Mouse (Mus musculus): ENCODE data around the gene Rbm12b1. TPM values are rescaled to one million over a fixed set of nuclear protein-coding genes. Genes with fewer than 3 reads are reported as not detected.

Gene Rbm12b1
- 2.0 and 2.1 TPM in 2 replicates for polyA plus RNA-seq (2021; fragmentation: Nextera tagmentation)
- long read RNA-seq, experiment 1, transcript Rbm12b1-202 (3 exons, 3,069 nt): major isoform, 11 of 34 reads
- long read RNA-seq, experiment 1, partial matches to known transcripts: 3 of 34 reads
- long read RNA-seq, experiment 1, other reads (novel, unspliced or antisense): 17 of 34 reads
- long read RNA-seq, experiment 2, partial matches to known transcripts: 4 of 9 reads
- long read RNA-seq, experiment 2, other reads (novel, unspliced or antisense): 2 of 9 reads

DNA sequence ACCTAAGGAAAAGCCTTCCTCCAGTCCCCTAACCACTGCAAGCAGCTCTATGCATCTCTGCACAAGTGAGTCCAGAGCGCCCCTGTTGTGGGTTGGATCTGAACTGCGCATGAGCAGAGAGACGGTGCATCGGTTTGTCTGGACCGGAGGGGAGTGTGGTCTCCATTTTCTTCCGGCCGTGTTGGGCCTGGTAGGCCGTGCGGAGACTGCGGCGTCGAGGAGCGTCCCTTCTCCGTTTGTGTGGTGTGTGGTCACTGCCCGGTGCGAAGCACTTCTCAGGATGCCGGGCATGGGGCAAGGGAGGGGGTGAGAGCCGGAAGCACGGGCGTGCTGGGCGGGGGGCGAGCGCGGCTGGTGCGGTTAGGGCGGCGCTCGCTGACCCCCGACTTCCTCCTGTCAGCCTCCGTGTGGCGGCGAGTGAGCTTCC, at the start of gene Rbm12b1:
Gene Rbm12b1, plus strand, starts transcription at position 124 of the 427 bp plus-strand sequence.

DNA sequence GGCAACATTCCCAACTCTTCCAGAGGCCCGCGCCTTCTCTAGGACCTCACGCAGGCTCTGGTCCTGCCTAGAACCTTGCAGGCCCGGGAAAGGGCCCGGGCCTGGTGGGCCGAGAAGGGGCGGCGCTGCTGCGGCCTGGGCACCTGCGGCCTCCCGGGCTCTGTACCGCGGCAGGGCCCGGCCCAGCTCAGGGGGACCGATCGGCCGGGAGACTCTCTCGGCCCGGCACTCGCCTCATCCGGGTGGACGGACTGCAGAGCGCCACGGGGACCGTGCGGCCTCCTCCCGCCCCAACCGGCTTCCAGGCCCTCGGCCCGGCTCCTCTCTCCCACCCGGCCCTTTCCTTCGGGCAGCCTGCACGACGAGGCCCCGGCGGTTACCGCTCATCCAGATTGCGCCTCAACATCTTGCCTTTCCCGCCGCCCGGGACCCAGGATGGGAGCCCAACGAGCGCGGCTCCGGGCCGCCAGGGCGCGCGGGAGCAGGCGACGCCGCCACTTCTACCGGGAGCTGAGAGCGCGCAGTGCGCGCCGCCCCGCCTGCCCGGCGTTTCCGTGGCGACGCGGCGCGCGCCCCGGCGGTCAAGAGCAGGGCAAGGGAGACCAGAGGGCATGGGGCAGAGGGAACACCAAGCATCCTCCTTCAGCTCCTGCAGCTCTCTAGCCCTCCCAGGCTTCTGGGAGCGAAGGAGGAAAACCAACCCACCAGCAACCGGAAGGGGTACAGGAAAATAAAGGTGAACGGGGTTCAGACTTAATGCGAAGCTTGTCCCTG, 31.4 kb downstream of the Rbm12b1 start, which contains the start of gene Fam92a:
Gene Fam92a, minus strand, starts transcription at position 698 of the 774 bp plus-strand sequence.

Other genes starting within 250 kb of the Rbm12b1 start
- gene Gm10604, start 159.0 kb upstream of the Rbm12b1 start, polyA plus RNA-seq (2021; fragmentation: Nextera tagmentation): 0.09 TPM in 1 of 2 replicates, not detected in the other
- gene Rbm12b2, start 50.8 kb upstream of the Rbm12b1 start, polyA plus RNA-seq (2021; fragmentation: Nextera tagmentation): 3.8 and 4.0 TPM in 2 replicates
- gene Fam92a, start 31.8 kb downstream of the Rbm12b1 start, polyA plus RNA-seq (2021; fragmentation: Nextera tagmentation): 86.6 and 93.4 TPM in 2 replicates